Mouse (Mus musculus) cerebellum, adult 11 months (tissue): ENCODE measurements at regions not wholly inside any gene's neighbourhood (a gene's known extent, or its start where the extent isn't known, plus 50 kb on each side); places are given as distances from the start of the nearest gene placed in this dataset.

Experiments
- DNase-seq: peaks from one replicate; pipeline ENCODE4 v3.0.0; 2022

DNA sequence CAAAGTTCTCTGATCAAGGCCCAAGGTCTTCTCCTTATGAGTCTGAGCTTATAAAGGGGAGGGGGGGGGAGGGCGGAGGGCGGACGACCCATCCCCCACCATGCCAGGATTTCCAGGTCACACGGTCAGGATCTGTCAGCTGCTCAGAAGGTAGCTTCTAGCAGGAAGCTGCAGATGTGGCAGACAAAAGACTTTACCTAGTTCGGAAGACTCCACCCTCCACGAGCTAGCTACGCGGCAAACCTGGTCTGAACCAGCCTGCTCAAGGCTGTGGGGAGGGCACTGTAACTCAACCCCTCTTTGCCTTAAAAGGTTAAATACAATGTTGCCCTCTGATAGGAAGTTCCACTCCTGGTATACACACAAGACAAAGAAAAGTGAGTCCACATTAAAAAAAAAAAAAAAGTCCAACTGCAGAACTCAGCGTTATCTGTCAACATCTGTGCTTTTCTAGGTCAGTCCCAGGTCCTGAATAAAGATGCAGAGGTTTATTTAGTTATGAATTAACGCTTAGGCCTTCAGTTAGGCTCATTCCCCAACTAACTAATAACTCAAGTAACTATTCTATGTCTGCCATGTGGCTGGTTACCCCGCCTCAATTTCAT lies 108.7 kb downstream of the Rpl14 start:
- no peak for DNase-seq

- DNase-seq: no peak
Observed at GRCm38 (mm10) chr9:120681404-120681803, 110.2 kb downstream of the Rpl14 start.

GRCm38 (mm10) chr9:120685961-120686360 lies 114.7 kb downstream of the Rpl14 start:
- no peak for DNase-seq

DNA sequence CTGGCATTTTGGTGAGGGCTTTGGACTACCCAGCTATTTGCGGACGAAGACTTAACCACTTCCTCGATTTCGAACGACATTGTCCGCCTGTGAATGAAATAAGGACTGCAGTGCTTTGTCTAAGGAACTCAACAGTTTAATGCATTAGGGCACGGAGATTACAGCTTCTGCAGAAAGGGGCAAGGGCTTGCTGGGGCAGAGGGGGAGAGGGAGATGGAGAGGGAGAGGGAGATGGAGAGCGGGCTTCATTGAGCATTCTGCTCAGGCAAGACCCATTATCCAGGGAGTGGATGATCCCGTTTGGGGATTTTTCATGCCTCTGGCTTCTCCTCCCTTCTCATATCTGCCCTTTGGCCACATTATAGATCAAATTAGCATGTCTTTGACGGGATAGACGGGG lies 117.8 kb downstream of the Rpl14 start:
- no peak for DNase-seq

DNA sequence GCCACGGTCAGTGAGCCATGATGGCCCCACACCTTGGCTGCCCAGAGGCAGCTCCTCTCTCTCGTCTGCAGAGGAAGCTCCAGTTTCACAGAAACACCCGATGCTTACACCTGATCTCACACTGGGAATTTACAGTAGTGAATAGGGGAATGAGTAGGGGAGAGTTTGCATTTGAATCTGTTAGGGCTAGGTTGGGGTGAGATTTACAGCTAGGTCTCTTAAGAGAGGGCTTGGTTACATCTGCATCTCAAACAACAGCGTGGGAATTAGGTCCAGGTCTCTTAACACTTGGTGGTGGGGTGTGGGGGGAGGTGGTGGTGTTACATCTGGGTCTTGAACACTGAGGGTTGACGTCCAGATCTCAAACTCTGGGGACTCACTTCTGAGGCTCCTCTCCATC lies 119.3 kb downstream of the Rpl14 start:
- no peak for DNase-seq

- DNase-seq: peak; percentile 70
Observed at GRCm38 (mm10) chr9:120690961-120691941, 120.0 kb downstream of the Rpl14 start.

GRCm38 (mm10) chr9:120691971-120692401 lies 120.7 kb downstream of the Rpl14 start:
- DNase-seq: no peak

GRCm38 (mm10) chr9:120694457-120694856 lies 123.2 kb downstream of the Rpl14 start:
- no peak for DNase-seq

- DNase-seq: no peak
Observed at GRCm38 (mm10) chr9:120695966-120696365, 124.7 kb downstream of the Rpl14 start.

DNA sequence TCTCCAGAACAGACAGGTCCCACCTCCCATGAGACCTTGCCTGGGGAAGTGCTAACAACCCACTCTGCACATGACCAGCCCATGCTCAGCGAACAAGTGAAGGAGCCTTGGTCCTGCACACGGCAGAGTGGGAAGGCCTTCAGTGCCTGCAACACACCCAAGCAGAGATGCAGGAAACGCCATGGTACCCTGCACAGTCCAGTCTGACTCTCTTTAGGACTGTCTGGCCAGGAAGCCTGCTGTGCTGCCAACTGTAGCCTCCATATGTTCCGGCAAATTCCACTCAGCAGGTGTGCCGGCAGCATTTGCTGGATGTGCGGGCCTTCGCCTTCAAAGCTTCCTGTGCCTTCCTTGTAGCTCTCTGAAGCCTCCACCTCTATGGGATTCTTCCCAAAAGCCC lies 126.5 kb downstream of the Rpl14 start:
- peak; percentile 95 for DNase-seq

- DNase-seq: no peak
Observed at GRCm38 (mm10) chr9:120699781-120700180, 128.5 kb downstream of the Rpl14 start.

- DNase-seq: no peak
Observed at GRCm38 (mm10) chr9:120702836-120703235, 131.6 kb downstream of the Rpl14 start.

GRCm38 (mm10) chr9:120703291-120703930 lies 132.2 kb downstream of the Rpl14 start:
- no peak for DNase-seq

GRCm38 (mm10) chr9:120706562-120707198 lies 135.4 kb downstream of the Rpl14 start:
- DNase-seq: no peak

GRCm38 (mm10) chr9:120708507-120708906 lies 137.3 kb downstream of the Rpl14 start:
- no peak for DNase-seq

DNA sequence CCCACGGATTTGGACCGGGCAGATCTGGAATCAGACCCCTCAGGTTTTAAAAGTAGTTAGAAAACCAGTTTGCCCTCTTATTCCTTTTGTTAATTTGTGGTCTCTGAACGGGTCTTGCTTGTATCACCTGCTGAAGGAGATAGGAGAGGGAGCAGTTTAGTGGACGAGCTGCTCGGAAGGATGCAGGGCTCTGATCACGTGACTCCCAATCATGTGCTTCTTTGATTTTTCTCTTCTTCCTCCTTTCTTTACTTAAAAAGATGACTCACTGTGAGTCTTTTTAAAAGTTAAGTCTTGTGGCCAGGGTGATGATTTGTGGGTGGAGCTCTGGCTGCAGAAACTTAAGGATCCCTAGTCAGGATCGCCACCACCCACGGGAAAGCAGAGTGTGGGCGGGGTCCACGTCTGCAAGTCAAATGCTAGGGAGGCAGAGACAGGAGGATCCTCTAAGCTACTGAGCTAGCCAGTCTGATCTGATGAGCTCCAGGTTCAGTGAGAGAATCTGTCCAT lies 138.0 kb downstream of the Rpl14 start:
- no peak for DNase-seq

DNA sequence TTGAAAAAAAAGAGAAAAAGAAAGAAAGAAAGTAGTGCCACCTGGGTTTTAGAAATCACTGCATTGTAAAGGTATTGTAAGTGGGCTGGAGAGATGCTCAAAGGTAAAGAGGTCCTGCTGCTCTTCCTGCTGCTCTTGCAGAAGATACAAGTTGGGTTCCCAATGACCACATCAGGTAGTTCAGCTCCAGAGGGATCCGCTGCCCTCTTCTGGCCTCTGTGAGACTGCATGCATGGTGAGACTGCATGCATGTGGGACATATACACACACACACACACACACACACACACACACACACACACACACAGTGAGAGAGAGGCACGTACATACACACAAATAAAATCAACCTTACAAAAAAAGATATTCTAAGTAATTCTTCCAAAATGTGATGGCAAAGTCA lies 141.7 kb downstream of the Rpl14 start:
- no peak for DNase-seq

DNA sequence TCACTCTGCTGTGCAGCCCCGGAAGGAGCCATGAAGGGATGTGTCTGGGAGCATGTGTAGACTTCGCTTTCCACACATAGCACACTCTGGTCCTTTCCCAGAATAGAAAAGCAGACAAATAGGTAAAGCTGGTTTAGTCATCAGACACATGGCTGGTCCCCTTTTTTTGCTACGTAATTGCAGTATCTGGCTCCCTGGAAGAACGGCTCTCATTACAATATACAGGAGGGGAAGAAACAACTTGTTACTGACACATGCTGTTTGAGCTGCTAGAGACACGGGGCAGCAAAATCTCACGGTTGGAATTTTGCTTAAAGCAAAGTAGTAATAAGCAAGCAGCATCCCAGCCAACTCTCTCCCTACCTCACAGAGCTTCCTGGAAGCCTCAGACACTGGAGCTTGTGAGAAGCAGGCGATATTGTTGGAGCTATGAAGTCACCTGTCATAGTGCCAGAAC lies 144.4 kb downstream of the Rpl14 start:
- DNase-seq: no peak

GRCm38 (mm10) chr9:120718812-120719211 lies 147.6 kb downstream of the Rpl14 start:
- no peak for DNase-seq

DNA sequence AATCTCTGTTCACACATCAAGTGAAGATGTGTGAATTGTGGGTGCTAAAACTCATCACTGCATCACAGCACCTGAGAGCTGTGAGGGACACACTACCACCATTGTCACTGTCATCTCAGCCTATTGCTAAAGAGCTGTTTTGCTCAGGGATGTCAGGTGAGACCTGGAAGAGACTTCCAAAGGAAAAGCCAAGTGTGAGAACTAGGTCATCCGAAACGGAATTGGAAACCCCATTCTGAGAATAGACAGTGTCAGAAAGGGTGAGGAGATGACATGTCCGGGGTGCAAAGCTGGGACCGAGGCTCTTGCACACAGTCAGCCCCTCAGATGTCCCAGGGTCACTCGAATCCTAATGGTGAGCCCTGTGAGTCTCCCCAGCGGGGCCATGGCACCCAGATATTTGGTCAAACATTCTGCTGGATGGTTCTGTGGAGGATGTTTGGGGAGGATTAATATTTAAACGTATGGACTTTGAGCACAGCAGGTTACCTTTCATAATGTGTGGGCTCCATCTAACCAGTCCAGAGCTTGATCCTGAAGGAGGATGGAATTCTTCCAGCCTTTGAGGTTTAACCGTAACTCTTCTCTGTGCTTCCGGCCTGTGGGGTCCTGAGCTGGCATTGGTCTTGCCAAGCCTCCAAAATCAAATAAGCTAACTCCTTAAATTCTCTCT lies 150.3 kb downstream of the Rpl14 start:
- DNase-seq: no peak

DNA sequence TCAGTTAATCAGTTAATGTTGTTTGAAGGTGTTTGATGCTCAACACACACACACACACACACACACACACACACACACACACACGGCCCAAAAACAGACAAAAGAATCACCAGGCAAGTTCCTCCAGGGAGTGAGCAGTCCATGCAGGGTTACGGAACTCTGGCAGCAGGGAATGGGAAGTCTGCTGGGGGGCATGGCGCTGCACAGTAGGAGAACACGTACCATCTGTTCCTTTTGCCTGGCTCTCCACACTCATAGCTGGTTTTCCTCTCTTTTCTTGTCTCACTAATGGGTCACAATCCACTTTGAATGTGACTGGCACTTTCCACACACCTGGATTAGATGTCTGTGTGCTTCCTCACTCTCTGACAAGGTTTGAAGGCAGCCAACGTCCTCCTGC lies 151.8 kb downstream of the Rpl14 start:
- DNase-seq: peak; percentile 40

- no peak for DNase-seq
Observed at GRCm38 (mm10) chr9:120731952-120732622, 160.8 kb downstream of the Rpl14 start.
